Mouse (Mus musculus): ENCODE results near the gene Adamts9.

The Adamts9 gene

GRCm38 (mm10) chr6:92943057-92943781 is at the start of gene Adamts9:
Gene Adamts9, minus strand, starts transcription at chr6:92943492.
- peak; percentile 99 for DNase-seq

DNA sequence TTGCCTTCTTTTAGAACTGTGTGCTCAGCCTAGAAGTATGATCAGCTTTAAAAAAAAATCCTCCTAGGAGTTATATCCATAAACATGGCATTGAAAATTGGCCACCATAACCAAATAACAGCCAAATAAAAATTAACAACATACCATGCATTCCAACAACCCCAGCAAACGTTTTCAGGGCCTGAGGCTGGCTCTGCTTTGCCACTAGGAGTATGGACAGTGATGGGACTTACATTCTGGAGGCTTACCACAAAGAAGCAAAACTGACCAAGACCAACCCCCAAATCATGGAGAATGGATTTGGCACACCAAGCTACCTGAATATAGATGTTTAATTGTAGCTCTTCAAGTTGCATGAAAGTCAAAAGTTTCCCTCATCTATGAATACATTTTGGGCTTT is 48.3 kb upstream of the Adamts9 start:
- peak; percentile 76 for DNase-seq

DNA sequence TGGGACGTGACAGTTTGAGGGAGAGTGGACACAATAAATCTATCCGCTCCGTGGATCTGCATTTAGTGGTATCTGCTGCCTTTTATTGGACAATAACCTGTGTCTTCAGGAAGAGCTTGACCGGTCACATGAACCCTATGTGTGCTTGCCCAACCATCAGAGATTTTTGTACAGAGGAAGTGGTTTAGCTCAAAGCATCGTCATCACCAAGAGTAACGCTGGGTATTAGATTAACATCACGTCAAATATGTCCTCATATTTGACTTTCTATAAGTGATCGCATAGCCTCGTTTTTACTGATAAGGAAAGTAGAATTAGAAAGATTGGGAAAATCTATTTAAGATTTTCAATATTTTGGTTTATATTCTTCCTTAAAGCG is 45.3 kb upstream of the Adamts9 start:
- DNase-seq = no peak

DNA sequence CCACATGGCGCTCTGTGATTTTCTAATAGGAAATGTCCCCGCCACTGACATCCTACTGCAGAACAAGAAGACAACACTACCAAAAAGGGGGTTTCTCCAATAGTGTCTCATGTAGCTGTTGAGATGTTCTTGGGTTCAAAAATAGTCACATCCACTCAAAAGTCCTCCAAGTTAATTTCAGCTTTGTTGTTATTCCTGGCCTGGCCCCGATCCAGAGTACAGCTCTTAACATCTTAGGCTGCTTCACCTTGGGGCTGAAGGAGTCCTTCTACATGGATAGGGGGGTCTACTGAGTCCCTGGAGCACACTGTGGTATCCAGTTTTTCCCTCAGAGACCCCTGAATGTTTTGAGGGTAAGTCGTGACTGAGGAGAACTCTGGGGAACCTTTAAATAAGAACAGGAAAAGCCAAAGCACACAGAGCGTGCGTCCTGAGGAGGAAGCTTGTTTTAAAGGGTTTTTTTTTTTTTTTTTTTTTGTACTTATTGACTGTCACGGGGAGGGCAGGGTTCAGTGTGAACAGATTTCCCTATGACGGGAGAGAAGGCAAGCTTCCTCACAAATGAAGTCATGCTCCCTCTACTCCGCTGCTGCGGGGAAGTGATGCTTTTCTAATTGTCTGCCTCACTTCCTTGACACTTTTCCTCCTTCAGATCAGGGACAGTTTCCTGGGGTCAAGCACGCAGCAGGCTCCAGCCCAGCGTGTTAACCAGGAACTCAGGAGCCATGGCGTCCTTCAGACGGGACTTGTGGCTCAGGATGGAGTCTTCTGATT is 44.7 kb upstream of the Adamts9 start:
- DNase-seq = peak; percentile 97

- peak; percentile 89 for DNase-seq
Measured at GRCm38 (mm10) chr6:92987366-92987765, 44.1 kb upstream of the Adamts9 start.

- DNase-seq = peak; percentile 89
Measured at GRCm38 (mm10) chr6:92983421-92983820, 40.1 kb upstream of the Adamts9 start.

GRCm38 (mm10) chr6:92981451-92982186 is 38.3 kb upstream of the Adamts9 start:
- peak; percentile 76 for DNase-seq

- no peak for DNase-seq
Measured at GRCm38 (mm10) chr6:92973340-92973739, 30.0 kb upstream of the Adamts9 start.

DNA sequence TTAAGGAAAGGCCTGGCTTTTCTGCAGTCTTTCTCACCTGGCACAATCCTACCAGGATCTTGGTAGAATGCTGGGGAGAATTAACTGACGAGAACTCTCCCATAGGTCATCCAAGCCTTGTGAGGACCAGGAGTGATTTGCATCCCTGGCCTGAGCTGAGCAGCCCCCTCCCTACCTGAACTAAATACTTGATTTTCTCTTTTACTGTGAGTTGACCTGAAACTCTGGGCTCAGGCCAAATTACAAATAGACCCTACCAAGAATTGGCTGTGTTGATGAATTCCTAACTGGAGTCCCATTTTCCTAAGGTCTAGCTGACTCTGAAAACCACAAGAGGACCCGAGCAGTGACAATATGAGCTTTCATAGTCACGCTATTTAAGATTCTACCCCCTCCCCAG is 25.4 kb upstream of the Adamts9 start:
- DNase-seq = peak; percentile 76

DNA sequence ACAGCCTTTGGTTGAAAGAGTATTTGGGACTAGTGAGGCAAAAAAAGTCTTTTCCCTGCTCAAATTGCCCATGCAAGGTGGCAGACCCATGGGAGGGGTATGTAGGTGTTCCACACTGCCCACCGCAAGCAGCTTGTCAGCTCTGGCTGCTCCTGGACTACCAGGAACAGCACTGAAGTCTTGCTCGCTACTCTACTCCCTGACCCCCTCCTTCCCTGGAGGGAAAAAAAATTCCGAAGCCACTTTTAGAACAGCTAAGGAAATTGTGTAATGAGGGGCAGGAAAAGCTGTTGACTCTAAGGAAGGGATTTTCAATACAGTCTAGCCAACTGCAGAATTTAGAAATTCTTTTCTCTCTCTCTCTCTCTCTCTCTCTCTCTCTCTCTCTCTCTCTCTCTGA is 24.9 kb upstream of the Adamts9 start:
- peak; percentile 95 for DNase-seq

DNA sequence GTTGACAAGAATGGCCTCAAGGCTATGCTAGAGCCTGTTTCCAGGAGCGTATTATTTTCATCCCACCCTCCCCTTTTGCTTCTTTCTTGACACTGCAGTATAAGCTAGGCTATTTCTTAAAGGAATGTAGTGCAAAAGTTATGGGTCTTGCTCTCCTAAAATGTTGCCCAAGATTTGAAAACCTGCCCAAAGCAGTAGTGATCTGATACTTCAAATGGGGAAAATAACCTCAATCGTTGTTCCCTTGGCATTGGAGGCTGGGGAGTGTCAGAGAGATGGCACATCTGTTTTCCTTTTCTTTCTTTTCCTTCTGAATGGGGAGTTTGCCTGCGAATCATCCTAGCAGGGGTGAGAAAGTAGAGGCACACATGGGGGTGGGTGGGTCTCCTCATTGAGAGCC is 19.7 kb upstream of the Adamts9 start:
- peak; percentile 58 for DNase-seq

DNA sequence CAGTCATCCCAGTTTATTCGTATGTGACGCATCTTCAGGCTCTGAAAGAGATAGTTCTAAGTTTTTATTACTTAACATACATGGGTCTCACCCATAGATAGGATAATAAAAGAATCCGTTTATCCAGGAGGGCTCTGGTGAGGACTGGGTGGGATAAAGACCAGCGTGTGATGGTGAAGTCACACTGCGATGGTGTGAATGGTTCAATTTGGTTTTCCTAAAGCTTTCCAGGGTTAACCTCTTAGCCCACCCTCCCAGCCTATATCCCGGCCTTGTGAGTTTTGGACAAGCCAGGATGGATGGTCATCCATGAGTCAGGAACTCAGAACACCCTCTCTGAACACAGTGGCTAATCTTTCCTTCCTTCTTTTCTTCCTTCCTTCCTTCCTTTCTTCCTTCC is 17.7 kb upstream of the Adamts9 start:
- DNase-seq = peak; percentile 55

GRCm38 (mm10) chr6:92959416-92959815 is 16.1 kb upstream of the Adamts9 start:
- peak; percentile 72 for DNase-seq

DNA sequence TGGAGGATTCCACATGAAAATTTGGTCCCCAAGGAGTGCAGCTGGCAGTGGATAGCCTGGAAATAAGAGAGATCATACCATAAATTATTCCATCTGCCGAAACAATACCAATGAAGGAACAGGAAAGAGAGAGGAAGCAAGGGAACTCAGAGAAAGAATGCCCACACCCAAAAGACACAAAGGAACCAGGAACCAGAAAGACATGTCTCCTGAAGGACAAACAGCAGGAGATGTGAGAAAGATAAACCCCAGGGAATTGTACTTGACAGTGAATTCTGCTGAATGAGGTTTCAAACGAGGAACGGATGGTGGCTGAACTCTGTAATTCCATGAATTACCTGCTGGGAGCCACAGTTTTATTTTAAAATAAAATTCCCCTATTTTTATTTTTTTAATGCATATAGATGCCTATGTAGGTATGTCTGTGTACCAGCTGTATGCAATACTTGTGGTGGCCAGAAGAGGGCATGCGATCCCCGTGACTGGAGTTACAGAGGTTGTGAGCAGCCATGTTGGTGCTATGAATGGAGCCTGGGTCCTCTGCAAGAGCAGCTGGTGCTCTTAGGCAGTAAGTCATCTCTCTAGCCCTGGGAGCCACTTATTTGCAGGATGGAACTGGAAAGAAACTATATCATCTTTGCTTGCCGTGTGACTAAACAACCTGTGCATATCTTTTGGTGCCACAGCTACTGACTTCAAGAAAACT is 4.2 kb upstream of the Adamts9 start:
- peak; percentile 89 for DNase-seq

- DNase-seq = peak; percentile 83
Measured at GRCm38 (mm10) chr6:92944711-92945110, 1.4 kb upstream of the Adamts9 start.

- peak; percentile 93 for DNase-seq
Measured at GRCm38 (mm10) chr6:92944048-92944685, 875 bp upstream of the Adamts9 start.

- DNase-seq = peak; percentile 93
Measured at GRCm38 (mm10) chr6:92941756-92942420, 1.4 kb downstream of the Adamts9 start.

DNA sequence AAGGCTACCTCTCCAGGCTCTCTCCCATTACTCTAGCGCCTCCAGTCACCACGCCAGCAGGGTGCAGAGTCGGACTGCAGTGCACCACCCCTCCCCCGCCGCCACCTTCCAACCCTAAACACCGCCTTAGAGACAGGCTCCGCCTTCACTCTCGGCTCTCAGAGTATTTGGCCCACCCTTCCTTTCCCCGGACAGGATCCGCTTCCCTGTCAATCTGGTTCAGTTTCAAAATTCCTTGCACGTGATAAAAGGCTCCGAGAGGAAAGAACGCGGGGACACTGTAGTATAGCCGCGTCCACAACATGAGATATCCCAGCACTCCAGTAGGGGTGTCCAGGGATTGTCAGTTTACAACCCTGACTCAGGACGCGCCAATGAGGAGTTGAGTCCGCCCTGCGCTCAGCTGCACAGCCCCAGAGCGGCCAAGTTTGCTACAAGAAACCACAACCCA is 2.0 kb downstream of the Adamts9 start:
- peak; percentile 100 for DNase-seq

GRCm38 (mm10) chr6:92940191-92941131 is 2.8 kb downstream of the Adamts9 start:
- DNase-seq = peak; percentile 98

GRCm38 (mm10) chr6:92928261-92928660 is 15.0 kb downstream of the Adamts9 start:
- peak; percentile 91 for DNase-seq

DNA sequence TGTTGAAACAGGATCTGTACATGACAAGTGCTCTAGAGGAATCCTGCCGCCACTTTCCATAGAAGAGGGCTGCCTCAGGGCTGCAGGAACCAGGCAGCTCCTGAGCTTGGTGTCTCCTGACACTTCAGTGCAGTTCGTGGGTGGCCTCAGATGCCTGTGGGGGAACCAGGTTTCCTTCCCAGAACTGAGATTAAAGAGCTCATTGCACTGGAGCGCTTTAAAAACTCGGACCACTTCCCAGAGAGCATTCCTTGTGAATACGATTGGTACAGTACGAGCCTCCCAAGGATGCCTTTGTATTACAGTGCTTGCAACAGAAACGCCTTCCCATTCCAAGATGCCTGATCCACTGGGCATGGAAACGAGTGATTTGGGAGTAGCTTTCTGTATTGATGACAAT is 18.8 kb downstream of the Adamts9 start:
- no peak for DNase-seq

Data from heart, adult 11 months (tissue).